Mouse (Mus musculus) layer of hippocampus, postnatal 14 days (tissue): ENCODE results near the gene Gm2431. TPM values are rescaled to one million over a fixed set of nuclear protein-coding genes. Genes with fewer than 3 reads are reported as not detected.
"Not testable (repeated sequence)": the region's sequence is repeated elsewhere in the genome, so short reads cannot be mapped to it uniquely, and the experiment has no call there.

ENCODE experiments used
- DNase-seq, 2 experiments: peaks; one replicate each; pipeline ENCODE4 v3.0.0; 2021 to 2022; ENCODE audit warnings: low spot score in 2 of 2, mixed read lengths in 1 of 2
- long read RNA-seq, 2 experiments: library from polyadenylated mRNA; stranded (forward); transcript quantifications; one replicate each; pipeline ENCODE4 v2.0.0; 2021
- total RNA-seq, 2 experiments: library from RNA; stranded (reverse); gene quantifications; 2 replicates each; pipeline ENCODE4 v1.2.3; 2021

Gm2431 gene
- not detected for total RNA-seq
- long read RNA-seq, experiment 1: 0 reads
- long read RNA-seq, experiment 2: 0 reads

- not testable (repeated sequence) for DNase-seq
Measured at GRCm38 (mm10) chr7:142258254-142258653, at the start of gene Gm2431. Gm2431 (minus strand) TSS chr7:142258354.

GRCm38 (mm10) chr7:142303929-142304328, 45.8 kb upstream of the Gm2431 start:
- DNase-seq: not testable (repeated sequence)

GRCm38 (mm10) chr7:142303249-142303648, 45.1 kb upstream of the Gm2431 start, which contains the start of gene Krtap5-4:
Krtap5-4 (plus strand) TSS chr7:142303549.
- DNase-seq: no peak

GRCm38 (mm10) chr7:142297018-142297417, 38.9 kb upstream of the Gm2431 start, which contains the start of gene Krtap5-1:
Krtap5-1 (minus strand) TSS chr7:142297118.
- not testable (repeated sequence) for DNase-seq

DNA sequence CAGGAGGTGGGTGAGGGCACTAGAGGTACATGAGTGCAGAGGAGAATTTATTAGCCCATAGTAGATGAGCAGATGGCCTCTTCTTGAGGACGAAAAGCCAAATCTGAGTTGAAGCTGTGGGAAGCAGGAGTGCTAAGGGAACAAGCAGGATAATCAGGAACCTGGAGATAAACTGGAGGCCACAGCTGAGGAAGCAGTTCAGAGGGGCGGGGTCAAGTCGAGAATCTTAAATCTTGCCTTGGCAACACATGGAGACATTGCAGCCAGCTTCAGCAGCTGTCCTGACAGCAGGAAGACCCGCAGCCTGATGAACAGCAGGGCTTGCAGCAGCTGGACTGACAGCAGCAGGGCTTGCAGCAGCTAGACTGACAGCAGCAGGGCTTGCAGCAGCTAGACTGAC, 38.0 kb upstream of the Gm2431 start:
- not testable (repeated sequence) for DNase-seq

DNA sequence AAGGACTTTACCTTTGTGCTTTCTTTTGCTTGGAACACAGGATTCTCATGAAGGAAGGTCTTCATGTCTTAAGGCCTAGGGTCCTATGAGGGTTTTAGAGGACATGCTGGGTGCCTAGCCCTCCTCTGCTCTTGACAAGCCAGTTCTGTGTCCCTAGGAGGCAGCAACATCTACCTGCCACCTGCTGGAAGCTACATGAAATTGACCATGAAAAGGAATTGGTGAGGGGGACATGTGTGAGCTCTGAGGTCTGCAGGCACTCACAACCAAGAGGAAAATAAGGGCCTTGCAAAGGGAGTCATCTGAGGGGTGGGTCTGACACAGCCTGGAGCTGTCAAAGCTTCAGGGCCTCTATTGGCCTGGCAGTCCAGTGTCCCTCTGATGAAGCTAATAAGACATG, 37.3 kb upstream of the Gm2431 start:
- no peak for DNase-seq

GRCm38 (mm10) chr7:142293851-142294250, 35.7 kb upstream of the Gm2431 start:
- DNase-seq: not testable (repeated sequence)

DNA sequence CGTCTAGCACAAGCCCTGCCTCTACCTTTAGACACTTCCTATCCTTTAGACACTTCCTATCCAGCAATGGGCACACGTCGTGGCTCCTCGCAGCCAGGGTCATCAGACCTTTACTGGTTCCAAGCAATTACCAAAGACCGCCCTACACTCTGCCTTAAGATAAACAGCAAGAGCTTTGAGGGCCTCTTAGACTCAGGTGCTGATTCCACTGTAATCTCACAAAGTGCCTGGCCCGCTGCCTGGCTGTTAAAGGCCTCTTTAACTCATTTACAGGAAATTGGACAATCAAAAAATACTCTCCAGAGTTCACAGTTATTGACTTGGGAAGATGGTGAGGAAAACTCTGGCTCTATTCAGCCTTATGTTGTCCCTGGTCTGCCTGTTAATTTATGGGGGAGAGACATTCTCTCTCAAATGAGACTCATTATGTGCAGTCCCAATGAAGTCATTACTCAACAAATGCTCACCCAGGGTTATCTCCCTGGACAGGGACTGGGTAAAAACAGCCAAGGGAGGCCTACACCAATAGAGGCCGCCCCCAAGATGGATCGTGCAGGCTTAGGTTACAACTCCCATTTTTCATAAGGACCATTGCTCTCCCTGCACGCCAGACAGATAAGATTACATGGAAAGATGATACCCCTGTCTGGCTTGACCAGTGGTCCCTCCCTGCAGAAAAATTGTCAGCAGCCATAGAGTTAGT, 27.9 kb upstream of the Gm2431 start:
- not testable (repeated sequence) for DNase-seq

DNA sequence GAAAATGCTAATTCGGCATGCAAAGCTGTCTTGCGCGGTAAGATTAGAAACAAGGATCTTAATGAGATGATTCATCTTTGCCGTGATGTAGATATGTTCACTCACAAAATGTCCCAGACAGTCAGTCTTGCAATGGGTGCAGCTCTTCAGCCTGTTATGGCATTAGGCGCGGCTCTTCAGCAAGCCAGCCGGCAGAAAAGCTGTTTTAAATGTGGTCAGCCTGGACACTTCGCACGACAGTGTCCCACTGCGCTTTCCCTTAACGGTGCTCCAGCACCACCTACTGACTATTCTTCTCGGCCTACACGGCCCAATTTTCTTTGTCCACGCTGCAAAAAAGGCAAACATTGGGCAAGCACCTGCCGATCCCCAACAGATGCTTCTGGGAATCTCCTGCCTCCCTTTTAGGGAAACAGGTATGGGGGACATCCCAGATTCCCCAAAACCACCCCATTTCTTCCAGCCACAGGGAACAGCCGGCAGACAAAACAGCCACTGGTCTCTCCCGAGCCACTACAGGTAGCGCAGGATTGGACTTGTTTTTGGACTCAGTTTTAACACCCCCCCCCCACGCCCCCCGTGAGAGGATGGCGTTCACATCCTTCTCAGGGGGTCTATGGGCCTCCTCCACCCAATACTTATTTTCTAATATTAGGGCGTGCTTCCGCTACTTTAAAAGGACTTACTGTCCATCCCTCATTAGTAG, 27.1 kb upstream of the Gm2431 start:
- DNase-seq: peak; percentile 23 to 32

DNA sequence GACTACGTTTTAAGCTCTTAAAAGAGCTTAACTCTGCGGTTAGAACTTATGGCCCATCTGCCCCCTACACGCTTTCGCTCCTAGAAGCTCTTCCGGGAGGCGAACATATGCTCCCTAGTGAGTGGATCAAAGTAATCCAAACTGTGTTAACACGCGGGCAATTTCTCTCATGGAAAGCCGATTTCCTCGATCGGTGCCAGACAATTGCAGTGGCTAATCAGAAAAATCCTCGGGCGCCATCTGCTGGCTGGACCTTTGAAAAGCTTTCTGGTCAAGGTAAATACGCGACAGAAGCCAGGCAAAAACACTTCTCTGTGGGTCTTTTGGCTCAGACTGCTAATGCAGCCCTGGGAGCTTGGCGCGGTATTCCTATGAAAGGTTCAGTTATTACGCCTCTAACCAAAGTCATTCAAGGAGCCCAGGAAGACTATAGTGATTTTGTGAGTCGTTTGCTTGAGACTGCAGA, 26.5 kb upstream of the Gm2431 start:
- peak; percentile 87 to 93 for DNase-seq

DNA sequence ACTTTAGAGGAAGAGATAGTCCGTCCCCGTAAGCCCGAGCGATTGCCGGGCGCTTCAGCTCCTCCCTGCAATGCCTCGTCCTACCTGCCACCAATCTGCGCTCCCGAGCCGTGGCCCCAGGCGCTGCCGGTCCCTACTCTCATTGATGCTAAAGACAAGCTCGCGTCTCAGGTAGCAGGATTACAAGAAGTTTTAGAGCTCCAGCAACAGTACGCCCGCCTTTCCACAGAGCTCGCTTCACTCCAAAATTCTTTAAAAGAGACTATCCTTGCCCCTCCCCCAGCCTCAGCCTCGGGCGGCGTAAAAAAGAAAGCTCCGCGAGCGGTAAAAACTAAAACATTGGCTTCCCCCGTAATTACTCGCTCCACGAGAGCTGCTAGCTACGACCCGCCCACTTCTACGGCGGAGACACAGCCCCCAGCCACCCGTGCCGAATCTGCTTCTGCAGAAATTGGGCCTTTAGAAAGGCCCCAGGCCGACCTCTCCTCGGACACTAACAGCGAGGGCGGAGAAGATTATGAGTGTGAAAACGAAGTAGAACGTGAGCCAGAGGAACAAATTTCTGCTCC, 26.0 kb upstream of the Gm2431 start:
- DNase-seq: peak; percentile 36 to 48

DNA sequence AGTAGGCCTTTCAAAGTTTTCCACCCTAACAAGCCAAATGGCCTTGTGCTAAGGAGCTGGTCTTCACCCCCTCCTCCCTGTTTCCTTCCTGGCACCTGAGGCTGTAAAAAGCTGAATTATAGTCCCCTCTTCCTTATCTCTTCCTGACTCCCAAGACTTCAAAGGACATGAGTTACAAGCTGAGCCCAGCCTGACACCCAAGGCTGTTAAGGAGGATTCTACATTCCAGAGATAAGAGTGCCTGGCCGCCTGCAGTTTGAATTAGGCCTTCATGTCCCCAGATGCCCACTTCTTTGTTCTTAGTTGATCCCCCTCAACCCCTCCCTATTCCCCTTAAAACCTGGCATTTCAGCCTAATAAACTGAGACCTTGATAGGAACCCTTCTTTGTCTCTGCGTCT, 24.7 kb upstream of the Gm2431 start:
- not testable (repeated sequence) for DNase-seq

DNA sequence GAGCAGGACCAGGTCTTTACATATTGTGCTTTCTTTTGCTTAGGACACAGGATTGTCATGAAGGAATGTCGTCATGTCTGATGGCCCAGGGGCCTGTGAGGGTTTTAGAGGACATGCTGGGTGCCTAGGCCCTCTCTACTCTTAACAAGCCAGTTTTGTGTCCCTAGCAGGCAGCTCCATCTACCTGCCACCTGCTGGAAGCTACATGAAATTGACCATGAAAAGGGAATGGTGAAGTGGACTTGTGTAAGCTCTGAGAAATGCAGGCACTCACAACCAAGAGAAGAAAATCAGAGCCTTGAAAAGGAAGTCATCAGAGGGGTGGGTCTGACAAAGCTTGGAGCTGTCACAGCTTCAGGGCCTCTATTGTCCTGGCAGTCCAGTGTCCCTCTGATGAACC, 21.1 kb upstream of the Gm2431 start:
- not testable (repeated sequence) for DNase-seq

DNA sequence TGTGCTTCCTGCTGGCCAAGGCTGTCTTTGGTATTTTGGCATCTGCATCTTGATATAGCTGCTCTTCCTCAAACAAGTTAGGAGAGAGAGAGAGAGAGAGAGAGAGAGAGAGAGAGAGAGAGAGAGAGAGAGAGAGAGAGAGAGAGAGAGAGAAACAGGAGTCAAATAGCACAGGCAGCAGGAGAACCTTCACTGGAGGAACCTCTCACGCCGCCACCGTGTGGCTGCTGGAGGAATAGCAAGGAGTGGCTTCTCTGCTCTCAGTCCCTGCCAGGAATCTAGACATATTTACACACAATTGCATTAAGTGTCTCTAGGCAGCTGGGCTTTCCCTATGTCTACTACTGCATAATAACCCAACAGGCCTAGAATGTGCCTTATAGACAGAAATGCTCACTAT, 20.0 kb upstream of the Gm2431 start:
- peak; percentile 58 to 67 for DNase-seq

DNA sequence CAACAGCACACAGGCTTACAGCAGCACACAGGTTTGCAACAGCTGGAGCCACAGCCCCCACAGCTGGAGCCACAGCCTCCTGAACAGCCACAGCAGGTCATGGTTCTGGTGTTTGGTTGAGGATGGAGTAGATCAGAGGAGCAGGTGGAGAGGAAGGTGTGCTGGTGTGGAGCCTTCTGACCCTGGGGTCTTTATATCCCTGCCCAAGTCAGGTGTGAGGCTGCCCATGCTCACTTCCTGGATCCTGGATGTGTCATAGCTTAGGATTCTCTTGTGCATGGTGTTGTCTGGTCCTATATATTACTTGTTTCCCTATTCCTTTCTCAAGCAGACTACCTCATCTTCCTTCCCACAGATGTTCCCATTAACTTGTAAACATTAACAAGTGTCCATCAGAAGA, 16.1 kb upstream of the Gm2431 start, which contains the start of gene Gm4559:
Gene Gm4559, minus strand, starts transcription at position 101 of the 400 bp plus-strand sequence.
- DNase-seq: not testable (repeated sequence)

- DNase-seq: peak; percentile 21
Measured at GRCm38 (mm10) chr7:142255517-142255916, 2.6 kb downstream of the Gm2431 start.

GRCm38 (mm10) chr7:142249824-142250223, 8.3 kb downstream of the Gm2431 start:
- DNase-seq: peak; percentile 32 to 34

- no peak for DNase-seq
Measured at GRCm38 (mm10) chr7:142240978-142241377, 17.2 kb downstream of the Gm2431 start, which contains the start of gene Gm40460. Gm40460 (minus strand) TSS chr7:142241078.

- DNase-seq: no peak
Measured at GRCm38 (mm10) chr7:142231540-142231939, 26.6 kb downstream of the Gm2431 start.

DNA sequence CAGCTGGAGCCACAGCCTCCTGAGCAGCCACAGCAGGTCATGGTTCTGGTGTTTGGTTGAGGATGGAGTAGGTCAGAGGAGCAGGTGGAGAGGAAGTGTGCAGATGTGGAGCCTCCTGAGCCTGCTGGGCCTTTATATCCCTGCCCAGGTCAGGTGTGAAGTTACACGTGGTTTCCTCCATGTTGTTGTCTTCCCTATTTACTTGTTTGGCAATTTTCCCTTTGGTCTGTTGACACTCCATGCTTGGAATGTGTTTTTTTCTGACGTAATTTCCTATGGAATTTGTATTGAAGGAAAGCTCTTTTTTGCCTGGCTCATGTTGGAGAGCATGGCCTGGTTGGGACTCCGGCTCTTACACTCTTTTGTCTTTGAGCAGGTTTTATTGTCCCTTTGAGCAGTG, 28.3 kb downstream of the Gm2431 start, which contains the start of gene Krtap5-5:
Gene Krtap5-5, minus strand, starts transcription at position 101 of the 400 bp plus-strand sequence.
- DNase-seq: not testable (repeated sequence)

DNA sequence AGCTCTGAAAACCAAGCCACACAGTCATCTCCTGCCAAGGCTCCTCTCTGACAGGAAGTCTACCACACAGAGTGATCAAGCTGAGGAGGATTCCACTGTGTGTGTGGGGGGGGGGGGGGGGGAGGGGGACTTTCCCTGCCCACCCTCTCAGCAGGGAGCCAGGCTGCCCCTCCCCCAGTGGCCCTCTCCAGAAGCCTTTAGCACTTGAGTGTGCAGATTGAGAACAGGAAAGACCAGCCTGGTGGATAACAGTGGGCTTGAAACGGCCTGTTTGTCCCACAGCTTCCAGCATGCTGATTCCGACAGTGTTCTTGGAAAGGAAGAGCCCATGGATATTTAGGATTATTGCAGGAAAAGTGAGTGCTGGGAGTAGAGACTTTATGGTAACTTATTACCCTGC, 33.6 kb downstream of the Gm2431 start:
- DNase-seq: no peak
